Mouse (Mus musculus) heart, postnatal 0 days (tissue): ENCODE results near the gene Cldn7.

Experiments used
- CTCF ChIP-seq: IDR thresholded peaks from 2 replicates; pipeline ENCODE4 v1.5.1; 2016; ENCODE audit warnings: antibody characterized with exemption, control low read depth, low read depth
- EP300 ChIP-seq: IDR thresholded peaks from 2 replicates; pipeline ENCODE4 v1.6.1; 2016; ENCODE audit warnings: antibody characterized with exemption, low read depth

DNA sequence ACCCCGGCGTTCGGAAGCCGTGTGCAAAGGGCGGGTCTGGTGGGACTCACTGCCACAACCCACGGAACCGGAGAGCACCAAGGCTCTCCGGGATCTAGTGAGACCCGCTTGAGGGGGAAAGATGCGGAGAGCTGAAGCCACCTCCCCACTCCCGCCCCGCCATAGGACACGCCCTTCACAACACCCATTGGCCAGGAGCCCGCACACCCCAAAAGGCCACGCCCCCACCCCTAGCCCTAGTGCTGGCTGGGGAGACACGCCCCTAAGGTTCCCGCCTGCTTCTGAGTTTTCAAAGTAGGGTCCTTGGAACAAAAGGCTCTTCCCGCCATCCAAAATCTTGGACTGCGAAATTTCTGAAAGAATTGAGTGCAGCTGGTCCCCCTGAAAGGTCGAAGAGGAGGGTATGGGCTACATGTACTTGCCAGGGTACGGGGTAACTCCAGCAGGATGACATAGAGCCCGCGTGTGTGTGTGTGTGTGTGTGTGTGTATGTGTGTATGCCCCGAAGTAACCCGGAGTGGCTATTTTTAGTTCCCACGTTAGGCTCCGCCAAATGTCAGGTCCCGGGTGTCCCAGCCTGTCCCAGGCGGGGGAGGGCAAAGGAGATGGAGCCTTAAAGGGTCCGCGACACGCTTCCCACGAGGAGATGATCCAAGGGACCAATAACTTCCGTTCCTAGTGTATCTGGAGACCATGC is 16.4 kb upstream of the Cldn7 start, which contains the start of gene Slc2a4:
- TF ChIP-seq EP300 (no peak; the same call in 1 of the 2 replicates), CTCF (no peak)
